Mouse (Mus musculus) small intestine, adult 10 weeks (tissue): ENCODE results near the gene Tmem28. TPM values are rescaled to one million over a fixed set of nuclear protein-coding genes. Genes with fewer than 3 reads are reported as not detected.

ENCODE experiments used
- polyA plus RNA-seq: library from polyadenylated mRNA; stranded (reverse); fragments of 350-450 nt; fragmentation: Illumina TruSeq; extraction: RNeasy Lipid Tissue Mini Kit (QIAGEN cat#74804); gene quantifications from one replicate; pipeline ENCODE4 v1.2.3, GENCODE M21; 2014; ENCODE audit warnings: low replicate concordance

Gene Tmem28
- polyA plus RNA-seq: not detected

GRCm38 (mm10) chrX:99820790-99821395 is at the start of gene Tmem28:
Gene Tmem28 (plus strand): TSS chrX:99821021.

Other genes starting within 250 kb of the Tmem28 start
- 0.22 TPM for gene Eda, start 154.6 kb downstream of the Tmem28 start, polyA plus RNA-seq